Mouse (Mus musculus): ENCODE measurements around the gene Twf2.

GRCm38 (mm10) chr9:106171346-106172158 lies 31.4 kb upstream of the Twf2 start:
- TF ChIP-seq CTCF (IDR thresholded peaks at IDR 0.05; ENCODE audit: insufficient read depth, low read length) = no peak
- peak; percentile 10; the same call in 1 of the 2 replicates for TF ChIP-seq POLR2A (IDR thresholded peaks at IDR 0.05; ENCODE audit: borderline replicate concordance, extremely low read depth, low read depth, low read length)
